Mouse (Mus musculus): ENCODE results near the gene Tuba1c.
"Not testable (repeated sequence)": the region's sequence is repeated elsewhere in the genome, so short reads cannot be mapped to it uniquely, and the experiment has no call there.

Gene Tuba1c

DNA sequence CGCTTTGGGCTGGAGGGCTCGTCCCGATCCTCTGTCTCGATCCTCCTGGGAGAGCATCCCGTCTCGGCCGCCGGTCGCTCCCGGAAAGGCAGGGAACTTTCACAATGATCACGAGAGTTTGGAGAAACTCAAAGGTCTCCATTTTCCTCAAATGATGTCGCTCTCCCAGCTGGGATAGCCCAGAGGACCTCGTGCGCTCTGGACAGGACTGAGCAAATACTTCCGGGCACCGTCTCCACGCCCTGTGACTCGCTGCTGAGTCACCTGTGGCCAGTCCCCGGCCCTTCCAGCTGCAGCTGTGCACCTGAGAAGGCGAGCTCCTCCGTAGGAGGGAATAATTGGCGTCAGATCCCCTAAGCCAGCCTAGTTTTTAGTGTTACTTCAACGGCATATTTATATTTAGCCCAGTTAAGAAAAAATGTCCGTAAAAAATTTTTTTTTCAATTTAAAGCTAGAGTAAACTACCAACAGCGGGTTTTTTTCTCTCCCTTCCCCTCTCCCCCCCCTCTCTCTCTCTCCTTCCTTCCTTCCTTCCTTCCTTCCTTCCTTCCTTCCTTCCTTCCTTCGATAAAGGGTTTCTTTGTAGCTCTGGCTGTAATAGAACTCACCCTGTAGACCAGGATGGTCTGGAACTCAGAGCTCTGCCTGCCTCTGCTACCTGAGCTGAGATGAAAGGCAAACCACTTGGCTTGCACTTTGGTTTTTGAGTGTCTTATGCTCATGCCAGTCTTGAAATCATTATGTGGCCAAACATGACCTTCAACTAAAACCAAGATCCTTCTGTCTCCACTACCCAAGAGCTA is 1.1 kb downstream of the Tuba1c start:
- DNase-seq (ENCODE audit: low read depth, low spot score): no peak

GRCm38 (mm10) chr15:99031388-99031675 is 1.6 kb downstream of the Tuba1c start:
- DNase-seq (ENCODE audit: low read depth, low spot score): no peak

DNA sequence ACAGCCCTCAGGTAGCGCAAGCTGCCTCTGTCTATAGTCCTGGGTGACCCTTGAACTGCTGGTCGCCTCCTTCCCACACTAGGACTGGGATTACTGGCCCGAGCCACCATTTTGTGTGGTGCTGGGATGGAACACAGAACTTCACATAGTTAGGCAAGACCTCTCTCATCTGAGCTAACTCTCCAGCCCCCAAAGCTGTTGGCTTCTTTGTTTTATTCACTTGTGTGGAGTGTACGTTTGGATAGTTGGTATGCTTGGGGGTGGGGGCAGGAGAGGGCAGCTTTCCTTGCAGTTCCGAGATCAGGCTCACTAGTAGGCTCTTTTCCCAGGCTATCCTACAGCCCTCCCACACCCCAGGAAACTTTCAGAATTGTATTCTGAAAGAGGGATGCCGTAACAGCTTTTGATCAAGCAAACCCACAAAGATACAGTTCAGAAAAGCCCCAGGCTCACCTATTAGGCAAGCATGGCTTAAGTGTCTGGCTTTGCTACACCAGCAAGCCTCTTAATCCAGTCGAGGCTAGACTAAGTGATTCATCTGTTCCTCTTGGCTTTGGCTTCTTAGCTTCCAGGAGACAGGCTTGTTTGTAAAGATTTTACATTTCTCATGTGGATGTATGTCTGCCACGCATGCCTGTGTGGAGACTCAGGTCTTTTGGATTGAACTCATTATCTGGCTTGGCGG is 2.5 kb downstream of the Tuba1c start:
- DNase-seq (ENCODE audit: low read depth, low spot score): no peak

- DNase-seq (ENCODE audit: low read depth, low spot score): no peak
Observed at GRCm38 (mm10) chr15:99032726-99033250, 3.1 kb downstream of the Tuba1c start.

DNA sequence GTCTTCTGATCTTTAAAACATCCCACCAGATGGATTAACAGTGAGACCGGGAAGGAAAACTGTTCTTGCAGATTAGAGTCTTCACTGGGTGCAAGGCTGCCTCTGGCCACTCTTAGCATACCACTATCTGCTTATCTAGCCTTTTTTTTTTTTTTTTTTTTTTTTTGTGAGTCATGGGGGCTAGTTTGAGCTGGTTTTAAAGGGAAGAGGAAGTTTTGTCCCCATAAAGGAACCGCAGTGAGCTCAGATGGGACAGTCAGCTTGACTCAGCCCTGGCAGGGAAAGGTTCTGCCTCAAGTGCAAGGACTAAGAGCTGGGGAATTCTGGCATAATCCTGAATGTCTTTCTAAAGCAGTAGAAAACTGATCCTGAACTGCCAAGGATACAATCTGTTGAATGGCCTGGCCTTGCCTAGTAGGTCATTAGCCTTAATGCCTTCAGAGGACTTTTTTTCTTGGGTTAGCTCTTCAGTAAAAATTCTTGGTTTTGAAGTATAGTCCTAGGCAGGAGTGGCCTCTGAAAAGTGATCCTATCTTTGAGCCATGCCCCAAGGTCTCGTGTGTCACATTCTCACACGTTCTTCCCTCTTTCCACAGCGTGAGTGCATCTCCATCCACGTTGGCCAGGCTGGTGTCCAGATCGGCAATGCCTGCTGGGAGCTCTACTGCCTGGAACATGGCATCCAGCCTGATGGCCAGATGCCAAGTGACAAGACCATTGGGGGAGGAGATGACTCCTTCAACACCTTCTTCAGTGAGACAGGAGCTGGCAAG is 4.0 kb downstream of the Tuba1c start:
- DNase-seq (ENCODE audit: low read depth, low spot score): peak; percentile 21

DNA sequence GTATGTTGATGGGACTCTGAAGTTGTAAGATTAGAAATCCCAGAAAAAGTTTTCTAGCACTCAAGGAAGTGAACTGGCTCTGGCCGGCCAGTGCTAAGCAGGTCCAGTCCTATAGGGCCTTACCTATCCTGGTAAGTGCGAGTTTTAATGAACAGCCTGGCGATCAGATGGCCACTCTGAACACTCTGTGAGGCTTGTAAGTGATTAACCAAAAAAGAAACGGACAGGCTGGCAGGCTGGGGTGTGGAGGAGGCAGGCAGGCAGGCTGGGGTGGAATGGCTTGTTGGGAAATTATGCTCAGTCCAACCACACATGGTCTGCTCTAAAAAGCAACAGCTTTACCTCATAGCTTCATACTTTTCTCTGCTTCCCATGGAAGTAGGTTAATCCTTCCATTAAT is 5.7 kb downstream of the Tuba1c start:
- no peak for DNase-seq (ENCODE audit: low read depth, low spot score)

DNA sequence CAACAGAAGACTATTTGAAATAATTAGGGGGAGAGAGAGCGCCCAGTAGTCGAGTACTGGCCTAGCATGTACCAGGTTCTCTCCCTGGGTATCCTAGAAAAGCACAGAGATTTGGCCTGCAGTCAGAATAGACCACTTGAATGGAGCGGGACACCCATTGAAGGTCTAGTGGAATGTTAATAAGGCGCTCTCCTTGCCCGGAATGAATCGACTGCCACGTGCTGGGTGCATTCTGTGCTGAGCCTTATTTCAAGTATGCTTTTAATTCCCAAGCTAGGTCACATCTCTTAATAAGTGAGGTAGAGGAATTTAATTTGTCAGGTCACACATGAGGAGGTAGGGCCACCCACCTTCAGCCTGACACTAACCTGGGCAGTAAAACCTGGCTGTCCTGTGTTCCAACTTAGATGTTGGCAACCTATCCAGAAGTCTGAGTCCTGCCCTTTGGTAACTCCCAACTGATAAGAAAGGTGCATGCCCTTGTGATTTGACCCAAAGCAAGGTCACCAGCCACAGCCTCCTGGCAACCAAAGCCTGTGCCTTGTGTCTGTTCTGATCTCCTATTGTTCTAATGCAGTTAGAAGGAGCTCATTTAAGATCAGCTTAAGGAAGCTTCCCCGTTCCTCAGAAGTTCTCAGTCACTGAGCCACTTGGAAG is 6.7 kb downstream of the Tuba1c start:
- DNase-seq (ENCODE audit: low read depth, low spot score): no peak

DNA sequence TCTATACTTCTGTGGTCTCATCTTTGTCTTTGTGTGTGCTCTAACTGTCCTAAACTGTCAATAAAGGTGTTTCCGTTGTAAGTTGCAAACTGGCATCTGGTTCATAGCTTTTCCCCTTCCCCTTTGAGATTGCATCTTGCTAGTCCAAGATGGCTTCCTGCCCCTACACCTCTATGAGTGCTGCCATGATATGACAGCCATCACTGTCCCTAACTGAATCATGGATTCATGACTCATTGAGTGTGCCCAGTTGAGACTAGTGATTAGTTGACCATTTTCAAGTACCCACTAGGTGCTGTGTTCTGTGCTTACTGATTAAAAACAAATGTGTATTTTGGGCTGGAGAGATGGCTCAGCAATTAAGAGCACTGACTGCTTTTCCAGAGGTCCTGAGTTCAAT is 8.3 kb downstream of the Tuba1c start:
- no peak for DNase-seq (ENCODE audit: low read depth, low spot score)

GRCm38 (mm10) chr15:99038797-99039196 is 9.1 kb downstream of the Tuba1c start:
- no peak for DNase-seq (ENCODE audit: low read depth, low spot score)

GRCm38 (mm10) chr15:99039306-99039705 is 9.6 kb downstream of the Tuba1c start:
- DNase-seq (ENCODE audit: low read depth, low spot score): no peak

DNA sequence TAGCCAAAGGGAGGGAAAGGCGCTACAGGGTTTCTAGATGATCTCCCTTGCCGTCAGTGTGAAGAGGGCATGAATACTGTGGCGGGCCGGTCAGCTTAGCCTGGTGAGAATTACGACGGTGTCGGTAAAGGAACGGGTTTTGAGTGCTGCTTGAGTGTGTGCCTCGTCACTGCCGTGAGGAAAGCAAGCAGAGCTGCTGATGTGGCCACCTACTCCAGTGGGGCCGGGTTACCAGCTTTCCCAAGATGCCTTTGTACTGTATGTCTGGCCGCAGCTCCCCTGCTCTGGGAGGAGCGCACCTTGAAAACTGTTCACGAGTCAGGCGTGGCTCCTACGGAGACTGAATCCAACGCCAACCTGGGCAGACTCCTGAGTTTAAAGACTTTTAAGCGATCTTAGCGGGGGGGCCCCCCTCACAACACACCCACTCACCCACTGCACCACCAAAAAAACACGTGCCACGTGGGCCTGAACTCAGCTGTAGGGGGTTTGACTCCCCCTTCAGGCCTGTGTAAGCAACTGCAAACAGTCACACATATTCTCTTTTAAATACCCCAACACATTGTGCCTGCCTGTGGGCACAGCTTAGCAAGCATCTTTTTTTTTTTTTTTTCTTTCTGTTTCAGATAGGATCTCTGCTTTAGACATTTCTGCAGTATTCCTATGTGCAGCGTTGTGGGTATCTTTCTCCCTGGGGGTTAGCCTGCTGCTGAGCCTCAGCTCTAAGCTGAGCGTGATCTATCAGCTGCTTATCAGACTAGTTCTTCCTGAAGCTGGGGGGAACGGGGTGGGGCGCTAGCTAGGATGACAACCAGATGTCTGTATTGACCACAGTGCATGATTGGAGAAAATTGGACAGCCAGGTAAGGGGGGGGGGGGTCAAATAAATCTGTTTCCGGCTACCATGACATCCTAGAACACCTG is 10.6 kb downstream of the Tuba1c start:
- no peak for DNase-seq (ENCODE audit: low read depth, low spot score)

GRCm38 (mm10) chr15:99040920-99041856 is 11.5 kb downstream of the Tuba1c start:
- no peak for DNase-seq (ENCODE audit: low read depth, low spot score)

DNA sequence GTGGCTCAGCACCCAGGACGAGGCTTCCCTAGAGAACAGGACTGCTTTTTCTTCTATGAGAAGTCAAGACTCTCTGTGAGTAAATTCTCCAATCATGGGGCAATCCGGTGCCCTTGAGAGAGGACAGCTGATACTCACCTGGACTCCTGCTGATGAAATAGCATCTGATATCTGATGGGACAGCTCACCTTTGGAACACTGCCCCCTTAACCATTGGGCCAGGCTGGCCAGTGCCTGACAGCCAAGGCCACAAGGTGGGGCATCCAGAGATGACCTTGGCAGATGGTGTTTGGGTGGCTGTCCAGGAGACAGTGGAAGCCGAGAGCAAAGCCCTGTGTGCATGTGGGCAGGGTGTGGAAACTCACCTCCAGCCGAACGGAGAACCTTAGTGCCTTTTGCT is 12.6 kb downstream of the Tuba1c start:
- no peak for DNase-seq (ENCODE audit: low read depth, low spot score)

- no peak for DNase-seq (ENCODE audit: low read depth, low spot score)
Observed at GRCm38 (mm10) chr15:99044854-99045253, 15.2 kb downstream of the Tuba1c start.

DNA sequence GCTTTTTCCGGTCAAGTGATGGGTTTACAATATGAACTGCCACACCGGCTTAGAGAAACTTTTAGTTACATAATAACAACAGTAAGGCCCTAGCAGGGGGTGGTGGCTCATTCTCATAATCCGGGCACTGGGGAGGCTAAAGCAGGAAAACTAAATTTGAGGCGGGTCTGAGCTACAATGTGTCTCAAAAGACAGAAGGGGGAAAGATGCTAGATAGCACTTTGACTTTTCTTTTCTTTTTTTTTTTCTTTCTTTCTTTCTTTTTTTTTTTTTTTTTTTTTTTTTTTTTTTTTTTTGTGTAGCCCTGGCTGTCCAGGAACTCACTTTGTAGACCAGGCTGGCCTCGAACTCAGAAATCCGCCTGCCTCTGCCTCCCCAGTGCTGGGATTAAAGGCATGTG is 16.0 kb downstream of the Tuba1c start:
- DNase-seq (ENCODE audit: low read depth, low spot score): not testable (repeated sequence)

DNA sequence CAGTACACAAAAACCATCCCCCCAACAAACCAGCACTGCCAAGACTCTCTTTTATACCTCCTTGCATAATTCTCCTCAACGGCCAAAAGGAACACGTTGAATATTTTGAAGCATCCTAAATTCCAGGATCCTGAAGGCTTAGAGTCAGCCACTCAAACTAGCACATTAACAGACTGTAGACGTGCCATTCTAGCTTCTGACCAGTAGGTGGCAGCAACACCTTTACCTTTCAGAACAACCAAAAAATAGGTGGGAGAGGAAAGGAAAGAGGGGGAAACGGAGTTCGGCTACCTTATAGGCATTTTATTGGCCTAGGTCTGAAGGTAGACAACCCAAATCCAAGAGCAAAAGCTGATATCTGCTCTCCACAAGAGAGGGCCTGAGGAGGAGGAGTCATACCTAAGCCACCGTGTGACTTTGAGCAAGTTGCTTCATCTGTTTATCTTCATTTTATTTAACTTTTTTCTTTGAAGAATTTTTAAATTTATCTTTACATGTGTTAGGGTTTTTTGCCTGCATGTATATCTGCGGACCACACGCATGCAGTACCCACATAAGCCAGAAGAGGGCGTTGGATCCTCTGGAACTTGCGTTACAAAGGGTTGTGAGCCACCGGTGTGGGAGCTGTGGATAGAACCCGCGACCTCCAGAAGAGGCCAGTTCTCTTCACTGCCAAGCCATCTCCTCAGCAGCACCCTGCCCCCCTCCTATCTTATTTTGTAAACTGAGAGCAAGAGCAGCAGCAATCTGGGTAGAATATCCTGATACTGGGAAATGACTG is 20.0 kb downstream of the Tuba1c start:
- peak; percentile 46 for DNase-seq (ENCODE audit: low read depth, low spot score)

DNA sequence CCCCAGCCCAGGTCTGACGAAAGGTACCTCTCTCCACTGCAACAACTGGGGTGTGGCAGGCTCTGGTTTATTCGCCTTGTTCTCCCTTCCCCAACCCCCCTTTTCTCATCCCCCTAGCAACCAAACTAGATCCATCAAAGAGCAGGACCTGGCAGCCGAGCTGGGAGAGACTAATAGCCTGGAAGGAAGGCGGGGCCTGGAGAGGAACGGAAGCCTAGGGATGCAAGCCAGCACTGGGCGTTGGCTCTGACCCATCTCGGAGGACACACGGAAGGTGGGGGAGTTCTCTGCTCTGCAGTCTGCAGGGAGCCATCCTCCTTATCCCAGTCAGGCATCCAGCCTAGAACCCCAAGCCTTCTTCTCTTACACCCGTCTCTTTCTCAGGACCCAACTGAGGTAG is 23.7 kb downstream of the Tuba1c start:
- DNase-seq (ENCODE audit: low read depth, low spot score): no peak

DNA sequence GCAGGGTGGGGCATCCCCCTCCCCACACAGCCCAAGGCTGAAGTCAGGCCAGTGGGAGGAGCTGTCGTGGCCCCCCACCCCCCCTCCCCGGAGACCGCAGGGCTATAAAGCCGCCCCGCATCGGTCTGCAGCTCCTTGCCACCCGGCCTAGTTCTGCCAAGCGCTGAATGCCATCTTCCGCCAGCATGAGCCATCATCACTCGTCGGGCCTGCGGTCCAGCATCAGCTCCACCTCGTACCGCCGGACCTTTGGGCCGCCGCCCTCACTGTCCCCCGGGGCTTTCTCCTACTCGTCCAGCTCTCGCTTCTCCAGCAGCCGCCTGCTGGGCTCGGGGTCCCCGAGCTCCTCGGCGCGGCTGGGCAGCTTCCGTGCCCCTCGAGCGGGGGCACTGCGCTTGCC is 25.3 kb downstream of the Tuba1c start, which contains the start of gene Prph:
Gene Prph, plus strand, starts transcription at position 135 of the 400 bp plus-strand sequence.
- DNase-seq (ENCODE audit: low read depth, low spot score): no peak

DNA sequence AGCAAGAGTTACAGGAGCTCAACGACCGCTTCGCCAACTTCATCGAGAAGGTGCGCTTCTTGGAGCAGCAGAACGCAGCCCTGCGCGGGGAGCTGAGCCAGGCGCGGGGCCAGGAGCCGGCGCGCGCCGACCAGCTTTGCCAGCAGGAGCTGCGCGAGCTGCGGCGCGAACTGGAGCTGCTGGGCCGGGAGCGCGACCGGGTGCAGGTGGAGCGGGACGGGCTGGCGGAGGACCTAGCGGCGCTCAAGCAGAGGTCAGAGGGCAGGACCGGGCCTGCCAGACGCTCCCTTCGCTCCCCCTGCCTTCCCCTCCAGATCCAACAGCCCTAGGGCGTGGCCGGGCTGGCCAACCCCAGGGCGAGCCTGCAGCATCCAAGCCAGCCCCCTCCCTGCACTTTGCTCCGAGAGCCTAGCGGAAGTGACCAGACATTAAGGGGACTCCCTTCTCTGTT is 25.8 kb downstream of the Tuba1c start:
- no peak for DNase-seq (ENCODE audit: low read depth, low spot score)

All from skeletal muscle tissue, adult 2 months (tissue).